Mouse (Mus musculus): ENCODE measurements around the gene Pes1.
"Not testable (repeated sequence)": the region's sequence is repeated elsewhere in the genome, so short reads cannot be mapped to it uniquely, and the experiment has no call there.

The Pes1 gene

GRCm38 (mm10) chr11:3963610-3964415 is at the start of gene Pes1:
TSS of gene Pes1 (plus strand) at chr11:3963975.
- DNase-seq, result peak; percentile 92

GRCm38 (mm10) chr11:3914109-3914840 is 49.5 kb upstream of the Pes1 start, which contains the start of gene Slc35e4:
TSS of gene Slc35e4 (minus strand) at chr11:3914664.
- peak; percentile 83 for DNase-seq

- DNase-seq, result peak; percentile 48
These were observed 45.0 kb upstream of the Pes1 start for GRCm38 (mm10) chr11:3918738-3919137.

GRCm38 (mm10) chr11:3920476-3920875 is 43.3 kb upstream of the Pes1 start:
- DNase-seq, result no peak

GRCm38 (mm10) chr11:3921281-3921850 is 42.4 kb upstream of the Pes1 start:
- DNase-seq, result peak; percentile 50

GRCm38 (mm10) chr11:3922115-3922514 is 41.7 kb upstream of the Pes1 start:
- DNase-seq, result no peak

- no peak for DNase-seq
These were observed 41.0 kb upstream of the Pes1 start for GRCm38 (mm10) chr11:3922731-3923130.

- DNase-seq, result no peak
These were observed 37.9 kb upstream of the Pes1 start for GRCm38 (mm10) chr11:3925916-3926315.

GRCm38 (mm10) chr11:3930019-3930418 is 33.8 kb upstream of the Pes1 start:
- no peak for DNase-seq

- peak; percentile 71 for DNase-seq
These were observed 32.8 kb upstream of the Pes1 start for GRCm38 (mm10) chr11:3930931-3931330.

GRCm38 (mm10) chr11:3931511-3932211 is 32.1 kb upstream of the Pes1 start, which contains the start of gene Tcn2:
TSS of gene Tcn2 (minus strand) at chr11:3932159.
- peak; percentile 98 for DNase-seq

DNA sequence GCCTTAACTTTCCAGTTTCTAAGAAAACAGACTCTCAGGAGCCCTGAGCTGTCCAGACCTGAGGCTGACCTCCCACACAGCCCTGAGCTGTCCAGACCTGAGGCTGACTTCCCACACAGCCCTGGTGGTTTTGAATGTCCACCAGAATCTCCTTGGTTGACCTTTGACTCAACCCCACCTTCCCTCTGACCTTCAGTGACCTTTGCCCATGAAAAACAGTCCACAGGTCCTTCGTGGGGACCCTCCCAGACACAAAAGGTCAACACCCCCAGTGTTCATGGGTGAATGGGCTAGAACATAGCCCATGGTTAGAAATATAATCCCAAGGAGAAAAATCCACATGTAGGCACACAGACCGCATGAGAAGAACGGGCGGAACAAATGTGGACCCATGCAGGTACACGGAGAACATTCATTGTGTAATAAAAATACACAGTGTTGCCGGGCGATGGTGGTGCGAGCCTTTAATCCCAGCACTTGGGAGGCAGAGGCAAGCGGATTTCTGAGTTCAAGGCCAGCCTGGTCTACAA is 30.0 kb upstream of the Pes1 start:
- DNase-seq, result peak; percentile 83

- peak; percentile 66 for DNase-seq
These were observed 28.6 kb upstream of the Pes1 start for GRCm38 (mm10) chr11:3935135-3935534.

GRCm38 (mm10) chr11:3936318-3936717 is 27.5 kb upstream of the Pes1 start:
- peak; percentile 14 for DNase-seq

DNA sequence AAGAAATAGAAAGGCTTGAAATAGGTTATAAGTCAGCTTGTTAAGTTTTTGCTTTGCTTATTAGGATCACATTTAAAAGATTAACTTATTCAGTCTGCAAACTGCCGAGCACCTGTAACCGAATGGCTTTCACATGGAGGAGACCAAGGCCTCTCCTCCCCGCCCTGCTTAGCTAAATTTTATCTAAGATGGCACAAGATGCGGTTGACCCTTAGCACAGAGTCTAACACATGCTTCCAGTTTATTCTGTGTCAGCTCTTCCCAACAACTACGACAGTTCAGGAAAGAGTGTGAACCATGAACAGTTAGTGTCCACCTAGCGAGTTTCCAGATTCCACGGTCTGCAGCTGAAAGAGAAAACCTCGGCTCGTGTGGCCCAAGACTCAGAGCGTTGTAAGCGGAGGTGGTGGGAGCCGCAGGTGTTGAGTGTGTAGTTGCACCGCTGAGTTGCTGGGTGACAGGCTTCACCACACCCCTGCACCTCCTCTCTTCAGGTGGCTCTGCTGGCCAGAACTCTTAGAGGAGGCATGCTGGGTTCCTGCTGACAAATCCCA is 26.4 kb upstream of the Pes1 start:
- DNase-seq, result peak; percentile 93

GRCm38 (mm10) chr11:3941371-3941770 is 22.4 kb upstream of the Pes1 start:
- DNase-seq, result peak; percentile 63

DNA sequence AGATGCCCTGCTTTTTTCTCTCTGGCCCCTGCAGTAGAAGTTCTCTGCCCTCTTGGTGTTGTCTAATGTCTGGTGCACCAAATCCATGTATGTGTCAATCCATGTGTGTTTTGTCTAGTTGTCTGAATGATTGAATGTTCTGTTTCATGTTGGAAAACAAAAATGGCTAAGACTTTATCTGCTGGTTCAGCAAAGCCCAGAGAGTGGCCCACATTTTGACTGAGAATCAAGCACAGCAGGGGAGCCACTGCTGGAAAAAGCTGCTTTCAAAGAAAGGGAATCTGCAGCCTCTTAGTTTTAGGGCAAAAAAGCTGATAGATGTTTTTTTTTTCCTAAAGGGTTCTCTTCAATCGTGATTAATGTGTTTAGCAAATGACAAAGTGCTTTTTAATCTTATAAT is 17.4 kb upstream of the Pes1 start:
- peak; percentile 11 for DNase-seq

DNA sequence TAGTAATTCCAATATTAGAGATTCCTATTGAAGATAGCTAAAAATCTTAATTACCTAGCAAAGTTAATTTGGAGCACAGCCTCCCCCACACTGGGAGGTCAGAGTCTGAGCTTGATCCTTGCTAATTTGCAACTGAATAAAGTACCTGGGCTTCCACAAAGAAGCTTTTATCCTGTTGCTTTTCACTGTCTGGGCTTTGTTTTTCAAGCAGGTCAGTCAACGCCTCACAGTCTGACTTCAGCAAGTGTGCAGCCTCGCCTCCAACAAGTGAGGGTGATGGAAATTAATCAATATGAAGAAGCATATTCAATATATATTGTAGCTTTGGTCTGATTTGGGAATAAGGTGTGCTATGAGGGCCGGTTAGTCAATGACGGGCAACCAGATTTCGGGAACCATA is 8.9 kb upstream of the Pes1 start:
- not testable (repeated sequence) for DNase-seq

- peak; percentile 2 for DNase-seq
These were observed 8.4 kb upstream of the Pes1 start for GRCm38 (mm10) chr11:3955371-3955770.

GRCm38 (mm10) chr11:3960901-3961300 is 2.9 kb upstream of the Pes1 start:
- no peak for DNase-seq

DNA sequence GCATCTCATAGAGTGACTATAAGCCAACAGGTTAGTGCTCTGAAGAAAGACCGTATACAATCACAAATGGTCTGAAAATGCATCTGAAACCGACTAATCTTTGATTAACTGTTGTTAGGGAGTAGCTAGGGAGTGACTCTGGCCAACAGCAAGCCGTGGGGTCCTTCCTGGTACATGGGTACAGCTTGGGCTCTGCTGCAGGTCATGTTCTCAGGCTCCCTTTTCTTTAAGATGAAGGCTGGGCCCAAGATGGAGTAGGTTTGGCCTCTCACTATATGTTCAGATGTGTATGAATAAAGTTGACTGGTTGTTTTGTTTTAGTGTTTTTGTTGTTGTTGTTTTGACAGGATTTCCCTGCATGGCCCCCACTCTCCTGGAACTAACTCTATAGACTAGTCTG is 2.0 kb upstream of the Pes1 start:
- DNase-seq, result no peak

DNA sequence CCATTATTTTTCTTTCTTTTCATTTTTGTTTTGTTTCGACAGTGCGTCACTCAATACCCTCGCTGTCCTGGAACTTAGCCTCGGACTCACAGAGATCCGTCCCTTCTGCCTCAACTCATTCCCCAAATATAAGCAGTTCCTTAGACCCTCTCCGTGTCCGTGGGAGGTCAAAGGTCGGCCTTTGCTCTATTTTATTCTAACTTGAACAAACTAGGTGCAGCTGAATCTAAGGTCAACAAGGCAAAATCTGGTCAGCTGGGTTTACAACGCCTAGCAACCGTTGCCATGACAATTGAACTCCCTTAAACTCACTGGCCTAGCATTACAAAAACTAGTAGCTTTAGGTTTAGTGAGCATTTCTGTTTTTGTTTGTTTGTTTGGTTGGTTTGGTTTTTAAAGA is 620 bp upstream of the Pes1 start:
- DNase-seq, result peak; percentile 65

Measured in kidney, adult 9 months (tissue).